Mouse (Mus musculus) megakaryocyte, embryonic 14.5 days (primary cell): ENCODE measurements at regions not wholly inside any gene's neighbourhood (a gene's known extent, or its start where the extent isn't known, plus 50 kb on each side); places are given as distances from the start of the nearest gene placed in this dataset.

Experiments
- FLI1 ChIP-seq: IDR thresholded peaks from 2 replicates; pipeline ENCODE4 v1.6.1; 2012; ENCODE audit warnings: low read length, inconsistent platforms, mixed read lengths
- GATA1 ChIP-seq: IDR thresholded peaks from 3 replicates; pipeline ENCODE4 v1.6.1; 2012; ENCODE audit warnings: mixed read lengths, low read length, inconsistent platforms, borderline replicate concordance

- TF ChIP-seq GATA1, result no peak
- TF ChIP-seq FLI1, result no peak
These were observed 237.9 kb upstream of the Gm5148 start for GRCm38 (mm10) chr3:37962043-37962810.
